Mouse (Mus musculus) olfactory bulb, adult 2 months (tissue): ENCODE data around the gene Jade1.

Source experiments
- CTCF ChIP-seq: fragments of 200-500 bp; IDR thresholded peaks from 2 replicates; pipeline ENCODE4 v1.5.1; 2012; ENCODE audit warnings: low read depth, mild to moderate bottlenecking, low read length, moderate library complexity; ENCODE audit not compliant: insufficient read depth
- POLR2A ChIP-seq: fragments of 200-500 bp; IDR thresholded peaks from 2 replicates; pipeline ENCODE4 v1.6.1; 2012; ENCODE audit warnings: mild to moderate bottlenecking, low read depth, low read length, moderate library complexity; ENCODE audit not compliant: insufficient read depth

GRCm38 (mm10) chr3:41580401-41581323 lies 25.1 kb downstream of the Jade1 start:
- TF ChIP-seq CTCF: no peak
- no peak for TF ChIP-seq POLR2A
